ENCODE assay signal across 10 mouse cellular contexts in genomic region chr11:64956962-64957729, GRCm38 (mm10). TPM values are rescaled to one million over a fixed set of nuclear protein-coding genes. Genes with fewer than 3 reads are reported as not detected.
DNase-seq lines count a peak whose midpoint lies in the region; ATAC-seq and TF ChIP-seq lines count a peak whose summit lies in the region.
"Had no signal": no experiment of that assay in that cellular context is flagged by ENCODE, and none has a peak within 500 bp of the region (broad histone marks: within the 10 kb centered on the region; RNA-seq: fewer than 3 reads in every experiment).

No protein-coding gene starts in this region.

- peak overlapping the region; percentile 61 for H3K4me2 ChIP-seq in heart, embryonic 11.5 days
- H3K4me2 ChIP-seq in embryonic facial prominence, embryonic 11.5 days (ENCODE audit: low read depth, low read length), result peak overlapping the region; percentile 14; the same call in 1 of the 2 replicates
- H3K4me2 ChIP-seq in hindbrain, postnatal 0 days (ENCODE audit: low read depth, low read length), result peak overlapping the region; percentile 51
- H3K4me2 ChIP-seq: liver, embryonic 15.5 days had no signal

- WGBS in heart, embryonic 11.5 days (ENCODE audit: insufficient replicate concordance), result 13% methylated on average over 16 of the region's 16 CpGs
- WGBS in embryonic facial prominence, embryonic 11.5 days, result 2% methylated on average over 16 of the region's 16 CpGs
- WGBS in hindbrain, postnatal 0 days, result 7% methylated on average over 16 of the region's 16 CpGs

- H3K27me3 ChIP-seq in heart, embryonic 11.5 days (ENCODE audit: control insufficient read depth, insufficient read depth, low read length), result peaks cover 3% of the 10 kb centered on the region; the same call in 1 of the 2 replicates
- H3K27me3 ChIP-seq in embryonic facial prominence, embryonic 11.5 days (ENCODE audit: control insufficient read depth, insufficient read depth, low read length), result no peaks in the 10 kb centered on the region
- H3K27me3 ChIP-seq in hindbrain, postnatal 0 days (ENCODE audit: insufficient read depth, low read length), result no peaks in the 10 kb centered on the region

- no peak overlapping the region for H3K27ac ChIP-seq in heart, embryonic 11.5 days (ENCODE audit: low read depth, low read length)
- no peak overlapping the region; the same call in 1 of the 2 replicates for H3K27ac ChIP-seq in embryonic facial prominence, embryonic 11.5 days (replicated peaks; ENCODE audit: low read depth, low read length)
- H3K27ac ChIP-seq in hindbrain, postnatal 0 days, result no peak overlapping the region
- H3K27ac ChIP-seq: liver, embryonic 15.5 days had no signal

- ATAC-seq in heart, embryonic 11.5 days (replicated peaks; ENCODE audit: insufficient number of reproducible peaks, low FRiP score, low TSS enrichment), result no peak
- 0 out of 2 replicates have a peak, but pooled peaks have one; percentile 39 for ATAC-seq in embryonic facial prominence, embryonic 11.5 days (replicated peaks; ENCODE audit: insufficient number of reproducible peaks, low FRiP score, low TSS enrichment, low read depth)
- ATAC-seq in hindbrain, postnatal 0 days, result no peak

- peak overlapping the region; percentile 24; the same call in 1 of the 2 replicates for H3K4me3 ChIP-seq in heart, embryonic 11.5 days (ENCODE audit: low read depth, low read length)
- H3K4me3 ChIP-seq in embryonic facial prominence, embryonic 11.5 days (ENCODE audit: low read depth, low read length), result no peak overlapping the region
- peak overlapping the region; percentile 16 for H3K4me3 ChIP-seq in hindbrain, postnatal 0 days (ENCODE audit: low read length)
- H3K4me3 ChIP-seq: liver, embryonic 15.5 days had no signal

- TF ChIP-seq CTCF in hindbrain, postnatal 0 days (IDR thresholded peaks at IDR 0.05; ENCODE audit: low read depth), result no peak

- intact Hi-C loops in heart, postnatal 36 days (cut with DNase I), result no loop called here

- H3K9ac ChIP-seq in heart, embryonic 11.5 days (ENCODE audit: low read depth, low read length), result no peak overlapping the region
- H3K9ac ChIP-seq in embryonic facial prominence, embryonic 11.5 days (replicated peaks; ENCODE audit: low read length), result no peak overlapping the region
- H3K9ac ChIP-seq in hindbrain, postnatal 0 days (replicated peaks; ENCODE audit: low read length), result no peak overlapping the region
- H3K9ac ChIP-seq: liver, embryonic 15.5 days had no signal

- no peaks in the 10 kb centered on the region for H3K9me3 ChIP-seq in heart, embryonic 11.5 days (replicated peaks; ENCODE audit: control insufficient read depth, low read length)
- H3K9me3 ChIP-seq in embryonic facial prominence, embryonic 11.5 days (replicated peaks; ENCODE audit: control insufficient read depth, low read length), result no peaks in the 10 kb centered on the region
- no peaks in the 10 kb centered on the region for H3K9me3 ChIP-seq in hindbrain, postnatal 0 days (ENCODE audit: low read length)
- H3K9me3 ChIP-seq: liver, embryonic 15.5 days had no signal

- H3K4me1 ChIP-seq in heart, embryonic 11.5 days (ENCODE audit: control insufficient read depth, insufficient read depth, low read length), result no peaks in the 10 kb centered on the region
- no peaks in the 10 kb centered on the region for H3K4me1 ChIP-seq in embryonic facial prominence, embryonic 11.5 days (ENCODE audit: control insufficient read depth, insufficient read depth, low read length)
- 0 out of 2 replicates have a peak, but pooled peaks cover 5% of the 10 kb centered on the region for H3K4me1 ChIP-seq in hindbrain, postnatal 0 days (ENCODE audit: insufficient read depth, low read length)

- no peaks in the 10 kb centered on the region for H3K36me3 ChIP-seq in heart, embryonic 11.5 days (ENCODE audit: control insufficient read depth, insufficient read depth, low read length)
- no peaks in the 10 kb centered on the region for H3K36me3 ChIP-seq in embryonic facial prominence, embryonic 11.5 days (replicated peaks; ENCODE audit: control insufficient read depth, insufficient read depth, low read depth, low read length)
- no peaks in the 10 kb centered on the region for H3K36me3 ChIP-seq in hindbrain, postnatal 0 days (ENCODE audit: insufficient read depth, low read length)
- H3K36me3 ChIP-seq: liver, embryonic 15.5 days had no signal

- no peak for DNase-seq in heart, postnatal 36 days
- peak; percentile 71 for DNase-seq in embryonic facial prominence, embryonic 11.5 days (ENCODE audit: low spot score)
- peak; percentile 27 for DNase-seq in hindbrain, postnatal 0 days (ENCODE audit: low spot score)
- peak; percentile 48 for DNase-seq in neural tube, embryonic 10.5 days (ENCODE audit: extremely low spot score, low spot score)
- no peak for DNase-seq in layer of hippocampus, adult 8-10 months (ENCODE audit: low spot score in 2 of 2)
- no peak for DNase-seq in adrenal gland, adult 18-20 months (ENCODE audit: low spot score in 2 of 2)
- no peak for DNase-seq in urinary bladder, postnatal 25 days (ENCODE audit: low spot score)
- DNase-seq: B cell, adult 2 months had no signal

RNA-seq across cellular contexts. Expression of gene Elac2, which starts 21.7 kb away (rescaled TPM):
- polyA plus RNA-seq in heart, embryonic 11.5 days (2014; fragmentation: Nextera tagmentation; extraction: Ambion mirVana), result 22.6 and 26.0 TPM in 2 replicates
- total RNA-seq in heart, postnatal 36 days (2021), result 10 to 100 TPM; 20.5 to 20.6 TPM
- 33.4 and 33.9 TPM in 2 replicates for polyA plus RNA-seq in embryonic facial prominence, embryonic 11.5 days (2014; fragmentation: Nextera tagmentation; extraction: Ambion mirVana)
- total RNA-seq in hindbrain, postnatal 0 days (2014; rRNA removed), result 36.5 and 39.4 TPM in 2 replicates
- polyA plus RNA-seq in hindbrain, postnatal 0 days (2015; fragmentation: Nextera tagmentation; extraction: Ambion mirVana), result 22.5 and 23.9 TPM in 2 replicates
- 10 to 100 TPM; 24.0 to 26.5 (median 25.8) TPM for total RNA-seq in layer of hippocampus, adult 8-10 months (2022)
- total RNA-seq in adrenal gland, adult 18-20 months (2021), result 10 to 100 TPM; 43.4 to 45.5 TPM

Comparison
In these comparisons a context has a peak if more than half of its experiments do, and no peak if none do; other contexts are left out.
1. DNase-seq: peak in embryonic facial prominence, embryonic 11.5 days (single experiment), hindbrain, postnatal 0 days (single experiment) and neural tube, embryonic 10.5 days (single experiment); none in heart, postnatal 36 days (0 of 2), layer of hippocampus, adult 8-10 months (0 of 2), adrenal gland, adult 18-20 months (0 of 2) and urinary bladder, postnatal 25 days (single experiment).
2. Peak in every context shown above with its lines, with median percentiles within 50 percentile points of each other: H3K4me2 ChIP-seq.